Mouse (Mus musculus) forebrain, embryonic 13.5 days (tissue): ENCODE data around the gene Olfr190. TPM values are rescaled to one million over a fixed set of nuclear protein-coding genes. Genes with fewer than 3 reads are reported as not detected.
"Not testable (repeated sequence)": the region's sequence is repeated elsewhere in the genome, so short reads cannot be mapped to it uniquely, and the experiment has no call there.

Source experiments
- ATAC-seq: fragments of 200-750 bp; cut with Nextera tagmentation; 2 replicates; pipeline ENCODE4 v1.8.0; 2017
- H3K27ac ChIP-seq: fragments of 300-500 bp; sonication (generic); 2 replicates; pipeline ENCODE4 v1.5.1; 2015; ENCODE audit warnings: inconsistent platforms, mild to moderate bottlenecking, moderate library complexity
- H3K27me3 ChIP-seq: fragments of 300-500 bp; sonication (generic); 2 replicates; pipeline ENCODE4 v1.6.1; 2015; ENCODE audit warnings: mild to moderate bottlenecking, inconsistent platforms
- H3K36me3 ChIP-seq: fragments of 300-500 bp; sonication (generic); 2 replicates; pipeline ENCODE4 v1.6.1; 2015; ENCODE audit warnings: mild to moderate bottlenecking, inconsistent platforms; ENCODE audit not compliant: poor library complexity, severe bottlenecking
- H3K4me1 ChIP-seq: fragments of 300-500 bp; sonication (generic); 2 replicates; pipeline ENCODE4 v1.6.1; 2015; ENCODE audit warnings: inconsistent platforms
- H3K4me2 ChIP-seq: fragments of 300-500 bp; sonication (generic); 2 replicates; pipeline ENCODE4 v1.6.1; 2015; ENCODE audit warnings: inconsistent platforms, mild to moderate bottlenecking, moderate library complexity
- H3K4me3 ChIP-seq: fragments of 300-500 bp; sonication (generic); 2 replicates; pipeline ENCODE4 v1.5.1; 2015; ENCODE audit warnings: mild to moderate bottlenecking, inconsistent platforms
- H3K9ac ChIP-seq: fragments of 300-500 bp; sonication (generic); 2 replicates; pipeline ENCODE4 v1.6.1; 2015; ENCODE audit warnings: mild to moderate bottlenecking, inconsistent platforms
- H3K9me3 ChIP-seq: fragments of 300-500 bp; sonication (generic); replicated peaks from 2 replicates; pipeline ENCODE4 v1.6.1; 2016; ENCODE audit warnings: inconsistent platforms
- WGBS: fragments of 180-500 bp; shearing (Covaris S2); methylation state at CpG from one replicate; pipeline ENCODE4 v1.1.7; 2015; 5-methylcytosine and 5-hydroxymethylcytosine counted together
- polyA plus RNA-seq: library from polyadenylated mRNA; unstranded; fragments of >200 nt; fragmentation: Nextera tagmentation; extraction: Ambion mirVana; gene quantifications from 2 replicates; pipeline ENCODE4 v1.2.1, GENCODE M21; 2015

Olfr190 gene
- not detected in 2 replicates for polyA plus RNA-seq

GRCm38 (mm10) chr16:59077905-59078304, at the start of gene Olfr190:
Gene Olfr190, minus strand, starts transcription at chr16:59078005.
- Histone ChIP-seq H3K9ac (no peak within 1 kb of the TSS), H3K27ac (no peak within 1 kb of the TSS), H3K27me3 (no peaks in the 10 kb centered on the region), H3K9me3 (no peaks in the 10 kb centered on the region), H3K4me3 (no peak within 1 kb of the TSS), H3K36me3 (no peaks in the 10 kb centered on the region), H3K4me2 (no peak within 1 kb of the TSS), H3K4me1 (no peaks in the 10 kb centered on the region)
- 89% methylated on average over 5 of the region's 5 CpGs for WGBS
- ATAC-seq: no peak

DNA sequence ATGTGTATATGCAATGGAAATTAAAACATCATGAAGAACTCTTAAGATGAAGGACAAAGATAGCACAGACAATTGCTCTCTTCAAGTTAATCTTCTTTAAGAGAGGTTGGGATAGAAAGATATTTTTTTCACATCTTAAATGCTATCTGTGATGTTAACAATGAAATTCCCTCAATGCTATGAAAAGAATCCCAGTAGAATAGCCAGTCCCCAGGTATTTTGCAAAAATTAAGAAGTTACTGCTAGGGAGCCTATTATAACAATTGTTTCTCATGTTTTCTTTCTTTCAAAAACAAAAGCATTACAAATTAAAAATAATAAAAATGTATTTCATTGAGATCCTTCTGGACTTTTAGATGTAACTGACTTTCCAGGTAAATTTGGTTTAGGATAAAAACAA, 43.2 kb upstream of the Olfr190 start, which contains the start of gene Olfr194:
Gene Olfr194, minus strand, starts transcription at position 101 of the 400 bp plus-strand sequence.
- no peak within 1 kb of the TSS for H3K9ac ChIP-seq
- no peaks in the 10 kb centered on the region for H3K9me3 ChIP-seq
- no peak within 1 kb of the TSS for H3K4me2 ChIP-seq
- no peak within 1 kb of the TSS for H3K4me3 ChIP-seq
- ATAC-seq: no peak
- no peak within 1 kb of the TSS for H3K27ac ChIP-seq
- no peaks in the 10 kb centered on the region for H3K27me3 ChIP-seq
- H3K36me3 ChIP-seq: no peaks in the 10 kb centered on the region
- no peaks in the 10 kb centered on the region for H3K4me1 ChIP-seq

GRCm38 (mm10) chr16:59111781-59112180, 34.0 kb upstream of the Olfr190 start, which contains the start of gene Olfr193:
Gene Olfr193, minus strand, starts transcription at chr16:59111881.
- Histone ChIP-seq H3K27me3 (no peaks in the 10 kb centered on the region), H3K4me2 (no peak within 1 kb of the TSS), H3K4me3 (no peak within 1 kb of the TSS), H3K9ac (no peak within 1 kb of the TSS), H3K27ac (no peak within 1 kb of the TSS), H3K9me3 (no peaks in the 10 kb centered on the region), H3K36me3 (no peaks in the 10 kb centered on the region), H3K4me1 (no peaks in the 10 kb centered on the region)
- no peak for ATAC-seq
- 87% methylated on average over 1 of the region's 1 CpGs for WGBS

- H3K4me1 ChIP-seq, H3K9me3 ChIP-seq, H3K9ac ChIP-seq, H3K4me2 ChIP-seq, ATAC-seq, H3K4me3 ChIP-seq, H3K36me3 ChIP-seq, H3K27ac ChIP-seq, H3K27me3 ChIP-seq: not testable (repeated sequence)
- 68% methylated on average over 5 of the region's 5 CpGs for WGBS
Measured at GRCm38 (mm10) chr16:59108522-59108921, 30.7 kb upstream of the Olfr190 start.

- Histone ChIP-seq H3K4me2 (no peak overlapping the region), H3K4me3 (no peak overlapping the region), H3K9me3 (no peaks in the 10 kb centered on the region), H3K27ac (no peak overlapping the region), H3K27me3 (no peaks in the 10 kb centered on the region), H3K36me3 (no peaks in the 10 kb centered on the region), H3K9ac (no peak overlapping the region), H3K4me1 (no peaks in the 10 kb centered on the region)
- ATAC-seq: no peak
- WGBS: 93% methylated on average over 2 of the region's 2 CpGs
Measured at GRCm38 (mm10) chr16:59105312-59105711, 27.5 kb upstream of the Olfr190 start.

GRCm38 (mm10) chr16:59089722-59090121, 11.9 kb upstream of the Olfr190 start, which contains the start of gene Olfr191:
Gene Olfr191, minus strand, starts transcription at chr16:59089822.
- not testable (repeated sequence) for H3K9ac ChIP-seq, H3K4me1 ChIP-seq, H3K36me3 ChIP-seq, ATAC-seq, H3K27me3 ChIP-seq, H3K27ac ChIP-seq, H3K4me3 ChIP-seq, H3K4me2 ChIP-seq, H3K9me3 ChIP-seq
- 54% methylated on average over 1 of the region's 1 CpGs for WGBS

- 90% methylated on average over 2 of the region's 2 CpGs for WGBS
- H3K9ac ChIP-seq, H3K27me3 ChIP-seq, H3K36me3 ChIP-seq, H3K4me3 ChIP-seq, ATAC-seq, H3K27ac ChIP-seq, H3K4me1 ChIP-seq, H3K4me2 ChIP-seq, H3K9me3 ChIP-seq: not testable (repeated sequence)
Measured at GRCm38 (mm10) chr16:59081113-59081512, 3.3 kb upstream of the Olfr190 start.

DNA sequence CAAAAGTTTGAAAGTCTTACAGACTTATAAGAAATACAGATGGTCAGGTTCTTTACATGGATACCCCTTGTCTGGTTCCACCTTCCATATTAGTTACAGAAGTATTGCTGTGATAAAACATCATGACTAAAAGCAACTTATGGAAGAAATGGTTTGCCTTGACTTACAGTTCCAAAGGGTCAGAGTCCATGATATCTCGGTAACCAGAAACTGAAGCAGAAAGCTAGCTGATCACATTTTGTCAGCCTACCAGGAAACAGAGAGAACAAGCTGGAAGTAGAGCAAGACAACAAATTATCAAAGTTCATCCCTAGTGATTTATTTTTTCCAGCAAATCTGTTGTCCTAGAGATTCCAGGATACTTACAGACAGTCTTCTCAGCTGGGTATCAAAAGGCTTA, 4.3 kb downstream of the Olfr190 start:
- no peaks in the 10 kb centered on the region for H3K4me1 ChIP-seq
- ATAC-seq: no peak
- H3K4me3 ChIP-seq: no peak overlapping the region
- H3K27ac ChIP-seq: no peak overlapping the region
- no peaks in the 10 kb centered on the region for H3K27me3 ChIP-seq
- H3K4me2 ChIP-seq: no peak overlapping the region
- no peaks in the 10 kb centered on the region for H3K9me3 ChIP-seq
- no peaks in the 10 kb centered on the region for H3K36me3 ChIP-seq
- H3K9ac ChIP-seq: no peak overlapping the region
- WGBS: 86% methylated on average over 1 of the region's 1 CpGs

DNA sequence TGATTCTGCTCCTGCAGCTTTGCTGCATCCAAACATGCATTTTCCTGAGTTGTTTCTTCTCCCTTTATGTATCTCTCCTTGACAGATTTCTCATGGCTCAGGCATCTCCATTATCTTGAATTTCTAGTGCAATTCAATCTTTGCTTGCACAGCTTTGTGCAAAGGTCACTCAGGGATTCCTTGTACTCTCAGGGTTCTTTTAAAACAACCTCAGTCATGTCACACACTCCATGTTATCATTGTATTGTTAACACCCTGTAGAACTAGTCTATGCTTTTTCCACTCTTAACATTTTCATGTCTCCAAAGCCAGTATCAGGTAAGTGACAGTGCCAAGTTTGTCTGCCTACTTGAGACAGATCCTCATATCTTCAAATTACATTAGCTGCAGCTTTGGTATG, 6.0 kb downstream of the Olfr190 start:
- H3K4me3 ChIP-seq: no peak overlapping the region
- no peaks in the 10 kb centered on the region for H3K27me3 ChIP-seq
- ATAC-seq: no peak
- H3K27ac ChIP-seq: no peak overlapping the region
- H3K4me2 ChIP-seq: no peak overlapping the region
- H3K4me1 ChIP-seq: no peaks in the 10 kb centered on the region
- H3K36me3 ChIP-seq: no peaks in the 10 kb centered on the region
- no peaks in the 10 kb centered on the region for H3K9me3 ChIP-seq
- no peak overlapping the region for H3K9ac ChIP-seq

DNA sequence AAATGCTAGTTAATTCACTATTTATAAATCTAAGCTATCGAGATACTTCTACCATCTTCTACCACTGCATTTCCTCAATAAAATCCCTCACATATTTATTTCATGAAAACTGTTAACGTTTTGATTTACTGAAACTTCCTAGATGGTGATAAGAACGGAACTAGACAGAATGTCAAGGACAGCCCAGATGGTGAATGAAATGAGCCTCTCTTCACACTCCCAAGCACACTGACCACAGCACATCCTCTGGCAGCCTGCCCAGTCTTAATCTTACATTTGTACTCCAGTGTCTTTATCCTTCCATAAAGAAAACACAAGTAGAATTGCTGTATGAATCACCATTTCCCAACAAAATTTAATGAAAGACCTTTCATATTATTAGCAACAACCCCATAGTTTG, 15.4 kb downstream of the Olfr190 start:
- not testable (repeated sequence) for H3K9me3 ChIP-seq, H3K27me3 ChIP-seq, ATAC-seq, H3K27ac ChIP-seq, H3K4me1 ChIP-seq, H3K4me2 ChIP-seq, H3K4me3 ChIP-seq, H3K36me3 ChIP-seq, H3K9ac ChIP-seq
- 79% methylated on average over 3 of the region's 3 CpGs for WGBS

- not testable (repeated sequence) for H3K4me1 ChIP-seq, H3K36me3 ChIP-seq, H3K4me3 ChIP-seq, H3K27me3 ChIP-seq, H3K9ac ChIP-seq, H3K9me3 ChIP-seq, H3K27ac ChIP-seq, H3K4me2 ChIP-seq, ATAC-seq
- WGBS: 92% methylated on average over 2 of the region's 2 CpGs
Measured at GRCm38 (mm10) chr16:59049286-59049685, 28.5 kb downstream of the Olfr190 start.

GRCm38 (mm10) chr16:59048860-59049259, 28.9 kb downstream of the Olfr190 start:
- Histone ChIP-seq H3K9me3 (no peaks in the 10 kb centered on the region), H3K4me2 (no peak overlapping the region), H3K4me1 (no peaks in the 10 kb centered on the region), H3K27me3 (no peaks in the 10 kb centered on the region), H3K4me3 (no peak overlapping the region), H3K9ac (no peak overlapping the region), H3K36me3 (no peaks in the 10 kb centered on the region), H3K27ac (no peak overlapping the region)
- 81% methylated on average over 1 of the region's 1 CpGs for WGBS
- ATAC-seq: no peak

DNA sequence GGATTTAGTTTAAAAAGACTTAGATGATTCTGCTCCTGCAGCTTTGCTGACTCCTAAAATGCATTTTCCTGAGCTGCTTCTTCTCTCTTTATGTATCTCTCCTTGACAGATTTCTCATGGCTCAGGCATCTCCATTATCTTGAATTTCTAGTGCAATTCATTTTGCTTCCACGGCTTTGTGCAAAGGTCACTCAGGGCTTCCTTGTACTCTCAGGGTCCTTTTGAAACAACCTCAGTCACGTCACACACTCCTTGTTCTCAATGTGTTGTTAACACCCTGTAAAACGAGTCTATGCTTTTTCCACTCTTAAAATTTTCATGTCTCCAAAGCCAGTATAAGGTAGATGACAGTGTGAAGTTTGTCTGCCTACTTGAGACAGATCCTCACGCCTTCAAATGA, 30.2 kb downstream of the Olfr190 start:
- Histone ChIP-seq H3K27me3 (no peaks in the 10 kb centered on the region), H3K4me2 (no peak overlapping the region), H3K9me3 (no peaks in the 10 kb centered on the region), H3K36me3 (no peaks in the 10 kb centered on the region), H3K27ac (no peak overlapping the region), H3K4me1 (no peaks in the 10 kb centered on the region), H3K4me3 (no peak overlapping the region), H3K9ac (no peak overlapping the region)
- WGBS: 72% methylated on average over 4 of the region's 4 CpGs
- ATAC-seq: no peak
